Mouse (Mus musculus) cerebellum, adult 2 months (tissue): ENCODE data around the gene Hs3st2. TPM values are rescaled to one million over a fixed set of nuclear protein-coding genes. Genes with fewer than 3 reads are reported as not detected.
A peak's percentile ranks its signal among the peaks of the same experiment; 100 is the strongest.

Experiments
- DNase-seq, 2 experiments: peaks; one replicate each; pipeline ENCODE4 v3.0.0; 2021
- H3K27ac ChIP-seq: fragments of 200-500 bp; 2 replicates; pipeline ENCODE4 v1.5.1; 2012; ENCODE audit warnings: low read length, control low read depth, inconsistent platforms; ENCODE audit not compliant: insufficient read depth
- H3K27me3 ChIP-seq: fragments of 200-500 bp; 2 replicates; pipeline ENCODE4 v1.6.1; 2012; ENCODE audit warnings: inconsistent platforms, mild to moderate bottlenecking, low read length, moderate library complexity; ENCODE audit not compliant: control insufficient read depth, insufficient read depth
- H3K4me1 ChIP-seq: fragments of 200-500 bp; 2 replicates; pipeline ENCODE4 v1.6.1; 2011; ENCODE audit warnings: low read length; ENCODE audit not compliant: control insufficient read depth, insufficient read depth
- H3K4me3 ChIP-seq: fragments of 200-500 bp; replicated peaks from 2 replicates; pipeline ENCODE3; 2011; ENCODE audit warnings: mild to moderate bottlenecking, low read depth, low read length, control low read depth; ENCODE audit not compliant: insufficient read depth
- CTCF ChIP-seq: fragments of 200-500 bp; IDR thresholded peaks from 2 replicates; pipeline ENCODE4 v1.5.1; 2011; ENCODE audit warnings: low read depth, mild to moderate bottlenecking, control low read depth, low read length, moderate library complexity, borderline replicate concordance; ENCODE audit not compliant: insufficient read depth
- POLR2A ChIP-seq: fragments of 200-500 bp; IDR thresholded peaks from 2 replicates; pipeline ENCODE4 v1.6.1; 2011; ENCODE audit warnings: low read length, control low read depth, borderline replicate concordance; ENCODE audit not compliant: insufficient read depth
- WGBS: fragments of 180-500 bp; shearing (Covaris S2); methylation state at CpG from one replicate; pipeline ENCODE4 v1.1.7; 2018; 5-methylcytosine and 5-hydroxymethylcytosine counted together
- polyA plus RNA-seq: library from polyadenylated mRNA; depleted of rRNA; stranded (reverse); fragments of >200 nt; gene quantifications from 2 replicates; pipeline ENCODE4 v1.2.3, GENCODE M21; 2012

Hs3st2 gene
- polyA plus RNA-seq, 1 experiment, result 7.1 TPM

DNA sequence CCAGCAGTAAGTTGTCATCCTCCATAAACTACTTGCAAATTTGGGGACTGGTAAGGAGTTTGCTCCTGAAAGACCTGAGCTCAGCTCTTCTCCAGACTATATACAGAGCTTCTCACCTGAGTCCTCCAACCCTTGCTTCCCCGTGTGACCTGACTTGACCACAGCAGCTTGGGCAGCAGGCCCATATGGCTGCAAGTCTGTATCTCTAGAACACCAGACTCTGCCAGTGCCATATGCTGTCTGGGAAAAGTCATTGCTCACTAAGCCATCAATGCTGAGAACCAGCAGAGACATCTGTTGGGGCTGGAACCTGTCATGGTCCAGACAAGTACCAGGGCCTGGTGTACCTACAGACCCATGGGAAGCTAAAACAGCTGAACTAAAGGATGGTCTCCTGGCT is 73.5 kb downstream of the Hs3st2 start:
- Histone ChIP-seq H3K27ac (no peak overlapping the region), H3K4me3 (no peak overlapping the region), H3K4me1 (peaks cover 4% of the 10 kb centered on the region; the same call in 1 of the 2 replicates), H3K27me3 (no peaks in the 10 kb centered on the region)
- peak; percentile 15 to 26 for DNase-seq
- TF ChIP-seq CTCF, result no peak
- no peak for TF ChIP-seq POLR2A
- 9% methylated on average over 1 of the region's 1 CpGs for WGBS

DNA sequence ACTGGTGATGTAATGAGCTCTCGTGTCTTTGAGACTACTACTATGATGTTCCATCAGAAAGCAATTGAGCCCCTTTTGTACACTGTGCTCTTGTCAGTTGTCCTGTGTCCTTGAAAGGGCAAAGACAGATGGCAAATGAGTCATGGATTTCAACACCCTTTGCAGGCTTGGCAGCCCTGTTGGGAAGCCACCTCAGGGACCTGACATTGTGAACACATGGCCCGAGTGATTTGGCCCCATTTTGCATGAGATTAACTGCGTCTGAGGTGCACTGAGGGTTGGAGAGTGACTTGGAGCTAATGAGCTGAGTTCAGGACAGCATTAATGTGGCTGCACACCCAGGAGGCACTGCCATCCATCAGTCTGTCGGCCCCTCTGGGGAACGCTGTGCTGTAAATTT is 74.7 kb downstream of the Hs3st2 start:
- DNase-seq, result peak; percentile 17 to 35
- WGBS, result 52% methylated on average over 5 of the region's 5 CpGs

DNA sequence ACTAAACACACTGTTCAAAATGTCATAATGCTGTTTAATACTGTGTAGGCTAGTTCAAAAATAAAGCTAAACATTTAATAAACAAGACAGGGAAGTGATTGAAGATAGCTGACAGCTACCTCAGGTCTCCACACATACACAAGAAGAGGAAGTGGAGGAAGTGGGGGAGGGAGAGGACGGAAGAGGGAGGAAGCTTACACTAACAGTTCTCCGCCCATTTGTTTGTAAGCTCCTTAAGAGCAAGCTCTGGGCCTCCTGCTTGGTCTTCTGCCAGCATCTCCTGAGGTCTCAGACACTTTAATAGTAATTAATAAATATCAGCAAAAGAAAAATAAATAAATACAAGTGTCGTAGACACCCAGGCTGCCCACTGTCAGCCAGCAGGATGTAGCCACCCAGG is 77.8 kb downstream of the Hs3st2 start:
- TF ChIP-seq POLR2A, result no peak
- WGBS, result 70% methylated on average over 3 of the region's 3 CpGs

More for the DNA sequence above, 74.7 kb downstream of the Hs3st2 start:
- no peak for TF ChIP-seq CTCF
- no peak for TF ChIP-seq POLR2A
- H3K27me3 ChIP-seq, result no peaks in the 10 kb centered on the region
- H3K4me1 ChIP-seq, result peaks cover 4% of the 10 kb centered on the region; the same call in 1 of the 2 replicates
- no peak overlapping the region for H3K27ac ChIP-seq
- no peak overlapping the region for H3K4me3 ChIP-seq

DNA sequence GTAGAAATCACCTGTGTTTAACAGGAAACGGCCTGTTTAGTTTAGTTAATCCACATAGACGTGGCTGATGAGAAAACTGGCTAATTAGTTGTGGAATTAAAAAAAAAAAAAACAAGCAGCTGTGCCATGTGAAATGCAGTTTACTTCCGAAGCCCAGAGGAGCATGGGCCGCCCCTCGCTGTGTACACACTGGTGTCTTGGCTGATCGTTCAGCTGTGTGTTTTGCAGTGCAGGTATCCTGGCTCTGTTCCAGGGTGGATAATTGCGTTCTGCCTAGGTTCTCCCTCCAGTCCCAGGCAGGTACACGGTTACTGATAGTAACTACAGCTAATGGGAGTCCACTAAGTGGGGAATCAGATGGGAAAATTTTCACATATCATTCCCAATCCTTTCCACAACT is 86.6 kb downstream of the Hs3st2 start:
- H3K4me1 ChIP-seq, result no peaks in the 10 kb centered on the region
- WGBS, result 18% methylated on average over 8 of the region's 8 CpGs
- H3K27ac ChIP-seq, result no peak overlapping the region
- no peak for DNase-seq
- H3K4me3 ChIP-seq, result no peak overlapping the region
- TF ChIP-seq POLR2A, result no peak
- TF ChIP-seq CTCF, result no peak
- no peaks in the 10 kb centered on the region for H3K27me3 ChIP-seq

More for the DNA sequence above, 77.8 kb downstream of the Hs3st2 start:
- Histone ChIP-seq H3K4me3 (no peak overlapping the region), H3K4me1 (peaks cover 4% of the 10 kb centered on the region; the same call in 1 of the 2 replicates), H3K27ac (no peak overlapping the region), H3K27me3 (no peaks in the 10 kb centered on the region)
- no peak for DNase-seq

DNA sequence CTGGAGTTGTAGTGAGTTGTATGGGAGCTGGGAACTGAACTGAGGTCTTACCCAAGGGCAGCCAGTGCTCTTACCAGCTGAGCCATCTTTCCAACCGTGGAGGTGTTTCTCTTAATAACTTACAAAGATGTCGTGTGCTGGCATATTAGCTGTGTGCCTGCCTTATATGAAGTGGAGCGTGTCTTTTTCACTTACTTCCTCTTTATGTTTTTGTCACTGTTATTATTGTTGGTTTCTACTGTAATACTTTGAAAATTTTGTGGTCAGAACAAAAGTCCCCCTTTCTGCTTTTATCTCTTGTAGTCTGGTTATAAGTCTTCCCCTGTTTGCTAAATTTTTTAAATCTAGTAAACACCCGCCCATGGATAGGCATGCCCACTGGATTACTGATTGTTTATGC is 88.4 kb downstream of the Hs3st2 start:
- no peaks in the 10 kb centered on the region for H3K27me3 ChIP-seq
- H3K27ac ChIP-seq, result no peak overlapping the region
- peaks cover 6% of the 10 kb centered on the region; the same call in 1 of the 2 replicates for H3K4me1 ChIP-seq
- TF ChIP-seq POLR2A, result no peak
- TF ChIP-seq CTCF, result no peak
- no peak for DNase-seq
- H3K4me3 ChIP-seq, result no peak overlapping the region
- 87% methylated on average over 4 of the region's 4 CpGs for WGBS

DNA sequence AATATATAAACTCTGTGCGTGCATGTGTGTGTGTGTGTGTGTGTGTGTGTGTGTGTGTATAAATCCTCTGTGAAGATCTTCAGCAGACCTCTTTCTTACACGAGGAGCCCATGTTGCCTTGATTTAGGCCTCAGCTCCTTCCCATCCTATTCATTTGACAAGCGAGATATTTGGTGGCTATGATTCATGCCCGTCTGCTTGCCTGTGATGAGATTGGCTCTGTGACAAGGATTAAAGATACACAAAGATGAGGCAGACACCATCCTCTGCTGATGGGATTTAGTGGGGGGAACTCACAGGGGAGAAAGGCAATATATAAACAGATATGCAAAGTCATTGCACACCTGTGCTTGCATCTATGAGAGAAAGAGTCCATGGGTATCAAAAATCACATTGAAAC is 92.9 kb downstream of the Hs3st2 start:
- Histone ChIP-seq H3K4me3 (no peak overlapping the region), H3K27ac (no peak overlapping the region), H3K27me3 (no peaks in the 10 kb centered on the region), H3K4me1 (peaks cover 6% of the 10 kb centered on the region; the same call in 1 of the 2 replicates)
- 36% methylated on average over 4 of the region's 4 CpGs for WGBS
- DNase-seq, result peak in 1 of 2 experiments; percentile 29
- no peak for TF ChIP-seq CTCF
- TF ChIP-seq POLR2A, result no peak

DNA sequence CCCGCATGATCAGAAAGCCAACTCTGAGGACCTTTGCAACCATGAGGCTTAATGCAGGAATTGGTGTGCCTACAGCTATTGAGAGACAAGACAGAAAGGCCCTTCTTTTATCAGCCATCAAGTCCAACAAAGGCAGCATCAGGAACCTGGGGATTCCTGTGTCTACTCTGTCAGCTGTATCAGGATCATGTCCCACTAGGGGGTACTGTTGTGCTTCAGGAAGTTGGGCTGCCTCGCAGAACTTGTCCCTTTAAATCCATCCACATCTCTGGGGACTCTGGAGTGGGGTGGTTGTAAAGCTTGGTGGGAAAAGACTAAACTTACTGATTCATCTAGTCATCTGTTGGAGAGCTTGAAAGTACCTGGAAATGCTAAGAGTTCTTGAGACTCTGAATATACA is 93.6 kb downstream of the Hs3st2 start:
- no peak for TF ChIP-seq POLR2A
- TF ChIP-seq CTCF, result 0 out of 2 replicates have a peak, but pooled peaks have one; percentile 24
- 76% methylated on average over 2 of the region's 2 CpGs for WGBS
- DNase-seq, result peak in 1 of 2 experiments; percentile 6
- Histone ChIP-seq H3K27me3 (no peaks in the 10 kb centered on the region), H3K27ac (no peak overlapping the region), H3K4me3 (no peak overlapping the region), H3K4me1 (peaks cover 6% of the 10 kb centered on the region; the same call in 1 of the 2 replicates)

DNA sequence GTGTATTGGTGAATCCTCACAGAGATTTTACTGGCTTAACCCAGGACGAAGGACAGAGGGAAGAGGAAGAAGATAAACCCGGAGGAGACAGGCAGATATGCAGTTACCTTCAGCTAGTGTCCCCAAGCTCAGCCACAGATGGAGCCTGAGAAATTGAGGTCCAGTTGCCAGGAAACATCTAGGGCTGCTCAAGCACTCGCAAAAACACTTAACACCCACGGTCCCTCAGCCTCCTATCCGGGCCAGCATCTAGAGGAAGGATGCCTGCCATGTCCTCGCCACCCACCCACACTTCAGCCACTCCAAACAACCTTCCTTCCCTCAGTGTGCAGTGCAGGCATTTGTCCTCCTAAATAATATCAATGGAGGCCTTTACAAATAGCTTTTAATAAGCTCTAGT is 95.6 kb downstream of the Hs3st2 start:
- no peaks in the 10 kb centered on the region for H3K27me3 ChIP-seq
- no peak for TF ChIP-seq CTCF
- no peak for TF ChIP-seq POLR2A
- no peak overlapping the region for H3K27ac ChIP-seq
- H3K4me1 ChIP-seq, result peaks cover 6% of the 10 kb centered on the region; the same call in 1 of the 2 replicates
- no peak overlapping the region for H3K4me3 ChIP-seq
- DNase-seq, result no peak
- WGBS, result 34% methylated on average over 6 of the region's 6 CpGs
